Mouse (Mus musculus): ENCODE results near the gene Rfxap. TPM values are rescaled to one million over a fixed set of nuclear protein-coding genes. Genes with fewer than 3 reads are reported as not detected.

Gene Rfxap
- polyA plus RNA-seq, 1 experiment from 2014 or later: 12.8 TPM

DNA sequence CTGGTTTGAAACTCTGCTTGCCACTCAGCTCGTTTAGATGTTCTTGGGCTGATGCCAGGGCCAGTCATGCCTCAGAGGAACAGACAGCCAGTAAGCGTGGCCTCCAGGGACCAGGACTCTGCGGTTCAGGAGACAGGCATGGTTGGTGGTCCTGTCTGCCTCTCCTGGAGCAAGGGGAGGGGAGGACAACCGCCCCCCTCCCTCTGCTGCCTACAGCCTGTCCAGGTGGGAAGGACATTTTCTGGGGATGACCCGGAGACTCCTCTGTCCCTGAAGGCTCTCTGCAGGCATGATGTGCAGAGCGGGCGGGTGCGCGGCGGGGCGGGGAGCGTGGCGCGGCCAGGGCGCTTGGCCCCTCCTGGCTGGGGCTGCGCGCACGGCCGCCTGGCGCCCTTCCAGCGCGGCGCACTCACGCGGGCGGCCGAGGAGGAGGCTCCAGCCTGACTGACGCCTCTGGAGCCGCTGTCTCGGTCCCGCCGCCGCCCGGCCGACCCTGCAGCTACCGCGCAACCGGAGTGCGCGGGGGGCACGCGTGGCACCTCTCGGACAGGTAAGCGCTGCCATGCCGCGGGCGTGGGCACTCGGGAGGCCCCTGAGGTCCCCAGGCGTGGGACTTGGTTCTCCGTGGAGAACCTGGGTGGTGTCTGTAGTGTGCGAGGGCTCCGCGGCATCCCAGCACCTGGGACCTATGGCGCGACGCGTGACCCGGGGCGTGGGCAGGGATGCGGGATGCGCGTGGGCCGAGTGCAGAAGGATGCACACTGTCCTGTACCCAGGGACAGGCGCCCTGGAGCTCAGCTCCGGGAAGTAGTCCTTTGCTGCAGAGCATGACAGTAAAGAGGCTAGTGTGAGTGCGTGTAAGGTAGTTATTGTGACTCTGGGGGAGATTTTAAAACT, 52.2 kb downstream of the Rfxap start, which contains the start of gene Smad9:
Gene Smad9 (plus strand): TSS at position 438 of the 897 bp plus-strand sequence.
- peaks cover 5% of the 10 kb centered on the region; the same call in 1 of the 2 replicates for H3K4me1 ChIP-seq (ENCODE audit: insufficient read depth)
- peak within 1 kb of the TSS; percentile 71 for H3K9ac ChIP-seq (replicated peaks)
- H3K36me3 ChIP-seq (replicated peaks; ENCODE audit: insufficient read depth, low read length): peaks cover 3% of the 10 kb centered on the region; the same call in 1 of the 2 replicates
- TF ChIP-seq CTCF (IDR thresholded peaks at IDR 0.05; ENCODE audit: low read depth) (no peak), EP300 (IDR thresholded peaks at IDR 0.05; ENCODE audit: low read depth) (no peak)
- H3K27ac ChIP-seq (ENCODE audit: low read depth): peak within 1 kb of the TSS; percentile 75
- H3K9me3 ChIP-seq (ENCODE audit: low read length): peaks cover 3% of the 10 kb centered on the region; the same call in 1 of the 2 replicates
- H3K4me2 ChIP-seq (ENCODE audit: low read depth, low read length): peak within 1 kb of the TSS; percentile 82
- ATAC-seq (peak; percentile 82), DNase-seq (peak; percentile 67)
- peaks cover 15% of the 10 kb centered on the region for H3K27me3 ChIP-seq (ENCODE audit: insufficient read depth, low read length)
- peak within 1 kb of the TSS; percentile 63 for H3K4me3 ChIP-seq (ENCODE audit: low read depth, low read length)
- WGBS (ENCODE audit: insufficient replicate concordance): 2% methylated on average over 54 of the region's 66 CpGs

DNA sequence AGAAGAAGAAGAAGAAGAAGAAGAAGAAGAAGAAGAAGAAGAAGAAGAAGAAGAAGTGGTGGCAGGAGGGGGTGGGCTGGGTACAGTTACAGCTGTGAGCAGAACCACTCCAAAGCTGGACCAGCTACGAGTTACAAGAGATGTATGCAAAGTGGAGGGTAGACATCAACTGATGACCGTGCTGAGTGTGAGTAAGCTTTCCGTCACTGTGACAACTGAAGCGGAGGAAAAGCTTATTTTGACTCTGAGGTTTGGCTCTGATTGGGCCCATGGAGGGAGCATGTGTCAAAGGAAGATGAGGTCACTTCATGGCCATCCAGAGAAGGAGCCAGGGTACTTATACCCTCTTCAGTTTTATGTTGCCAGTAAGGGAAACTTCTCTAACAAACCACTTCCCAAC, 54.2 kb downstream of the Rfxap start:
- Histone ChIP-seq H3K27me3 (ENCODE audit: insufficient read depth, low read length) (peaks cover 15% of the 10 kb centered on the region), H3K9ac (replicated peaks) (no peak overlapping the region), H3K4me1 (ENCODE audit: insufficient read depth) (peaks cover 2% of the 10 kb centered on the region; the same call in 1 of the 2 replicates), H3K27ac (ENCODE audit: low read depth) (no peak overlapping the region), H3K4me2 (ENCODE audit: low read depth, low read length) (no peak overlapping the region), H3K4me3 (ENCODE audit: low read depth, low read length) (no peak overlapping the region), H3K36me3 (replicated peaks; ENCODE audit: insufficient read depth, low read length) (peaks cover 19% of the 10 kb centered on the region), H3K9me3 (ENCODE audit: low read length) (peaks cover 3% of the 10 kb centered on the region; the same call in 1 of the 2 replicates)
- ATAC-seq (no peak), DNase-seq (no peak)
- TF ChIP-seq EP300 (IDR thresholded peaks at IDR 0.05; ENCODE audit: low read depth) (no peak), CTCF (IDR thresholded peaks at IDR 0.05; ENCODE audit: low read depth) (no peak)
- WGBS (ENCODE audit: insufficient replicate concordance): 56% methylated on average over 4 of the region's 4 CpGs

Other genes with a start within 250 kb of the Rfxap start
- gene Supt20, start 115.0 kb downstream of the Rfxap start, polyA plus RNA-seq (2015; fragmentation: Nextera tagmentation; extraction: Ambion mirVana): 17.2 and 19.9 TPM in 2 replicates
- gene Gm21958, start 93.4 kb downstream of the Rfxap start, polyA plus RNA-seq (2015; fragmentation: Nextera tagmentation; extraction: Ambion mirVana): not detected in 2 replicates
- 38.7 and 42.7 TPM in 2 replicates for gene Exosc8, start 72.4 kb downstream of the Rfxap start, polyA plus RNA-seq (2015; fragmentation: Nextera tagmentation; extraction: Ambion mirVana)
- 41.4 and 43.4 TPM in 2 replicates for gene Alg5, start 72.3 kb downstream of the Rfxap start, polyA plus RNA-seq (2015; fragmentation: Nextera tagmentation; extraction: Ambion mirVana)
- gene Smad9, start 52.2 kb downstream of the Rfxap start, polyA plus RNA-seq (2015; fragmentation: Nextera tagmentation; extraction: Ambion mirVana): 0.86 and 1.4 TPM in 2 replicates
- 0.11 and 0.16 TPM in 2 replicates for gene Sertm1, start 108.1 kb upstream of the Rfxap start, polyA plus RNA-seq (2015; fragmentation: Nextera tagmentation; extraction: Ambion mirVana)
- not detected in 2 replicates for gene Ccna1, start 247.7 kb upstream of the Rfxap start, polyA plus RNA-seq (2015; fragmentation: Nextera tagmentation; extraction: Ambion mirVana)